Mouse (Mus musculus) embryonic facial prominence, embryonic 14.5 days (tissue): ENCODE data around the gene Man1c1. TPM values are rescaled to one million over a fixed set of nuclear protein-coding genes. Genes with fewer than 3 reads are reported as not detected.
A peak's percentile ranks its signal among the peaks of the same experiment; 100 is the strongest.

Source experiments
- ATAC-seq: fragments of 200-750 bp; cut with Nextera tagmentation; 2 replicates; pipeline ENCODE4 v1.8.0; 2017; ENCODE audit warnings: low read depth, moderate number of reproducible peaks, moderate TSS enrichment
- DNase-seq: peaks from one replicate; pipeline ENCODE4 v3.0.0-alpha.2; 2015; ENCODE audit warnings: low spot score
- H3K27ac ChIP-seq: fragments of 300-500 bp; sonication (generic); replicated peaks from 2 replicates; pipeline ENCODE4 v1.5.1; 2014; ENCODE audit warnings: low read depth, mild to moderate bottlenecking, low read length, moderate library complexity
- H3K27me3 ChIP-seq: fragments of 300-500 bp; sonication (generic); replicated peaks from 2 replicates; pipeline ENCODE4 v1.6.1; 2014; ENCODE audit warnings: low read length; ENCODE audit not compliant: control insufficient read depth, insufficient read depth
- H3K36me3 ChIP-seq: fragments of 300-500 bp; sonication (generic); 2 replicates; pipeline ENCODE4 v1.6.1; 2014; ENCODE audit warnings: low read length, mixed read lengths; ENCODE audit not compliant: control insufficient read depth, insufficient read depth
- H3K4me1 ChIP-seq: fragments of 300-500 bp; sonication (generic); 2 replicates; pipeline ENCODE4 v1.6.1; 2014; ENCODE audit warnings: antibody characterized with exemption, low read length; ENCODE audit not compliant: control insufficient read depth, insufficient read depth
- H3K4me2 ChIP-seq: fragments of 300-500 bp; sonication (generic); 2 replicates; pipeline ENCODE4 v1.6.1; 2014; ENCODE audit warnings: low read depth, mild to moderate bottlenecking, low read length, moderate library complexity, mixed read lengths
- H3K4me3 ChIP-seq: fragments of 300-500 bp; sonication (generic); 2 replicates; pipeline ENCODE4 v1.5.1; 2014; ENCODE audit warnings: low read depth, mild to moderate bottlenecking, low read length
- H3K9ac ChIP-seq: fragments of 300-500 bp; sonication (generic); 2 replicates; pipeline ENCODE4 v1.6.1; 2014; ENCODE audit warnings: low read depth, mild to moderate bottlenecking, low read length, moderate library complexity, mixed read lengths
- H3K9me3 ChIP-seq: fragments of 300-500 bp; sonication (generic); 2 replicates; pipeline ENCODE4 v1.6.1; 2016; ENCODE audit warnings: low read length; ENCODE audit not compliant: control insufficient read depth
- WGBS: fragments of 180-500 bp; shearing (Covaris S2); extraction: QIAGEN DNeasy Blood & Tissue Kit; methylation state at CpG from one replicate; pipeline ENCODE4 v1.1.7; 2014; 5-methylcytosine and 5-hydroxymethylcytosine counted together
- polyA plus RNA-seq: library from polyadenylated mRNA; unstranded; fragments of >200 nt; fragmentation: Nextera tagmentation; extraction: Ambion mirVana; gene quantifications from 2 replicates; pipeline ENCODE4 v1.2.1, GENCODE M21; 2014

The Man1c1 gene
- polyA plus RNA-seq, 1 experiment from 2014 or later: 5.1 TPM

DNA sequence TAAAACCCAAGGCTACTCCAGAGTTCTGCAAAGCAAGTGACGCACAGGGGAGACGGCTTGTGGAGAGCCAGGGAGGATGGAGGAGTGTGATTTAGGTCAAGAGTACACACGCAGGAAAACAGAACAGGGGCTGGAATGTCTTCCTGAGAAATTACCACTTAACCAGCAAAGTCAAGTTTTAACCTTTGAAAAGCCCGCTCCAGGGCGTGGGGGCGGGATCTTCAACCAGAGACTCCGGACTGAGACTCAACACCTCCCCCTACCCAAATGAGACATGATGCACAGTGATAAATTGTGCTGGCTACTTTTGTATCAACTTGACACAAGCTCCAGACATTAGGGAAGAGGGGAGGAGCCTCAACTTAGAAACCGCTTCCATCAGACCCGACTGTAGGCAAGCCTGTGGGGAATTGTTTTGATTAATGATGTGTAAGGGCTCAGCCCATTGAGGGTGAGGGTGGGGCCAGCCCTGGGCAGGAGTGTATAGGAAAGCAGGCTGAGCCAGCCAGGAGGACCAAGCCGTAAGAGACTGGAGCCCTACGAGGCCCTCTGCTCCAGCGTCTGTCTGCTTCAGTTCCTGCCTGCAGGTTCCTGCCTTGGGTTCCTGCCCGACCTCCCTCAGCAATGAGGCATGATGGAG lies 17.9 kb downstream of the Man1c1 start:
- Histone ChIP-seq H3K27ac (no peak overlapping the region), H3K4me3 (no peak overlapping the region), H3K9me3 (peaks cover 8% of the 10 kb centered on the region; the same call in 1 of the 2 replicates), H3K9ac (no peak overlapping the region), H3K27me3 (no peaks in the 10 kb centered on the region), H3K36me3 (no peaks in the 10 kb centered on the region), H3K4me2 (no peak overlapping the region), H3K4me1 (peaks cover 20% of the 10 kb centered on the region)
- no peak for ATAC-seq
- WGBS: 74% methylated on average over 13 of the region's 13 CpGs
- DNase-seq: no peak

DNA sequence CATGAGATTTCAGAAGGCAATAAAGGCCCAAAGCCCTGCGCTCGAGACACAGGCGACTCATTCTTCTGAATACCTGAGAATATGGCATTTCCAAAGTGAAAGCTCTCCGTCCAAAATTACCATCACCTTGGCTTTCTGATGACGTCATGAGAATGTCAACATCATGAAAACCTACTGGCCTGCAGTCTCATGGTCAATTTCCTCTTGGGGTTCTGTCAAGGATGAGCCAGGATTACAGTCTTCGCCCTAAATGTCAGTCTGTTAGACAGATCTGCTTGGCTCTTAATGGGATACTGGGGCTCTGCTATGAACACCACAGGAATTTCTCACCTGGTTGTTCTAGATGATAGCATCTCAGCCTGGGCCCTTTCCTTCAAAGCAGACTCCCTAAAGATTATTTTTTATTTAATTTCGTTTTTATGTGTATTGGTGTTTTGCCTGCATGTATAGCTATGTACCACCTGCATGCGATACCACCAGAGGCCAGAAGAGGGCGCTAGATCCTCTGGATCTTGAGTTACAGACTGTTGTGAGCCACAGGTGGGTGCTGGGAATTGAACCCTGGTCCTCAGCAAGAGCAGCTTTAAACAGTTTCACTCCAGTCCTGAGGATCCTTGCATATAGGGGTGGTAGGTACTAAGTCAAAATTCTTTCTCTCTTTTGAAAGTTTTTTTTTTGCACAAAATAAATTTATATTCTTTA lies 19.3 kb downstream of the Man1c1 start:
- DNase-seq: no peak
- Histone ChIP-seq H3K4me1 (peaks cover 20% of the 10 kb centered on the region), H3K27me3 (no peaks in the 10 kb centered on the region), H3K4me3 (no peak overlapping the region), H3K27ac (no peak overlapping the region), H3K9me3 (peaks cover 8% of the 10 kb centered on the region; the same call in 1 of the 2 replicates), H3K36me3 (no peaks in the 10 kb centered on the region), H3K9ac (no peak overlapping the region), H3K4me2 (no peak overlapping the region)
- no peak for ATAC-seq
- 81% methylated on average over 9 of the region's 9 CpGs for WGBS

DNA sequence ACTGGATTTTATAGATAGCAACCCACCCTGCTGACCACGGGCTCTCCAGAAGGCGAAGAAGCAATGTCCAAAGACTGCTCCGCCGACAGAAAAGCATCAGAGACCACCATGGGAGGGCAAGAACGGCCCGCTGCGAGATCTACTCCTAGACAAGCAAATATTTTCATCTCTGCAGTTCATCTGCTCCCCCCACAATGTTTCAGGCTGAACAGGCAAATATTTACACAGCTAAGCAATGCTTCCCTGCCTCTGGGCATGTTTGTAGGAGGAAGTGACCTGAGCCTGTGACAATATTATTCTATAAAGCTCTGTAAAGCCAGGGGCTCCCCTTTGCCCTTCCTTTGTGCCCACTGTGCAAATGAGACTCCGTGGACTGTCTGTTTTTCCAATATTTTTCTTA lies 20.2 kb downstream of the Man1c1 start:
- DNase-seq (peak; percentile 57), ATAC-seq (no peak)
- WGBS: 47% methylated on average over 8 of the region's 8 CpGs

DNA sequence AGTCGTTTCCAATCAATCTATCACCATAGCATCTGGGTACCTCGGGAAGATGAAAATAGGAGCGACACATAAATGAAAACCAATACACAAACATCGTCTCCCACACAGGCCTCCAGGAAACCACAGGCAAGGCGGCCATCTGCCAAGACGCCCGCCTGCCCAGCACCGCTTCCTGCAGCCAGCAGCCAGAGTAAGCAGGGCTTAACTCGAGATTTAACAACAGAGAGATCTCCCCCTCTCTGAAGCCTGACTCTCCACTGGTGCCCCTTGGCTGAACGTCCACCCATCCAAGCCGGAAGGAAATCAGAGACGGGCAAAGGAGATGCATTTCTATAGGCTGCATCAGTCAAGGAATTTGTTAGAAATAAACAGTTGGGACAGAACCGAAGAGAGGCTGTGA lies 21.1 kb downstream of the Man1c1 start:
- H3K36me3 ChIP-seq: no peaks in the 10 kb centered on the region
- 16% methylated on average over 13 of the region's 13 CpGs for WGBS
- H3K4me1 ChIP-seq: peaks cover 20% of the 10 kb centered on the region
- H3K4me2 ChIP-seq: peak overlapping the region; percentile 40
- H3K9me3 ChIP-seq: peaks cover 8% of the 10 kb centered on the region; the same call in 1 of the 2 replicates
- H3K4me3 ChIP-seq: no peak overlapping the region
- peak overlapping the region; percentile 74 for H3K27ac ChIP-seq
- ATAC-seq (peak; percentile 83), DNase-seq (peak; percentile 89)
- peak overlapping the region; percentile 27; the same call in 1 of the 2 replicates for H3K9ac ChIP-seq
- H3K27me3 ChIP-seq: no peaks in the 10 kb centered on the region

More for the DNA sequence above, 20.2 kb downstream of the Man1c1 start:
- Histone ChIP-seq H3K27ac (peak overlapping the region; percentile 74), H3K4me3 (no peak overlapping the region), H3K4me2 (peak overlapping the region; percentile 40; the same call in 1 of the 2 replicates), H3K9ac (no peak overlapping the region), H3K36me3 (no peaks in the 10 kb centered on the region), H3K27me3 (no peaks in the 10 kb centered on the region), H3K9me3 (peaks cover 8% of the 10 kb centered on the region; the same call in 1 of the 2 replicates), H3K4me1 (peaks cover 20% of the 10 kb centered on the region)

DNA sequence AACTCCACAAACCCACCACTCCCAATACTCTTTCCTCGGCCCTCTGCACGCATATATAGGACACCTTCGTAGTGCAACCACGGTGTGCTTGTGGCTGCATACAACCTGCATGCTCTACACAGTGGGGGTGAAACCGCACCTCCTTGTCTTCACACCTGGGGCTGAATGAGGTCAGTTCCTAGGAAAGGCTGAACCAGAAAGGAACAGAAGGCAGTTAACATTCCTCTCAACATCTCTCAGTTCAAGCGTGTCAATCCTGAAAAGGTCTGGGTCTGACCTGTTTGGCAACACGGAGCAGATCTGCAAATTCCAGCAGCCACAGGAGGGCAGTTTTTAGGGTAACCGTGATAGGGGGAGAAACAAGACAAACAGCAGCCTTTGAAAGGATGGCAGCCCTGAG lies 21.7 kb downstream of the Man1c1 start:
- Histone ChIP-seq H3K4me3 (no peak overlapping the region), H3K4me2 (peak overlapping the region; percentile 40), H3K4me1 (peaks cover 20% of the 10 kb centered on the region), H3K27ac (peak overlapping the region; percentile 74), H3K9me3 (peaks cover 8% of the 10 kb centered on the region; the same call in 1 of the 2 replicates), H3K9ac (peak overlapping the region; percentile 27; the same call in 1 of the 2 replicates), H3K27me3 (no peaks in the 10 kb centered on the region), H3K36me3 (no peaks in the 10 kb centered on the region)
- 63% methylated on average over 8 of the region's 8 CpGs for WGBS
- ATAC-seq: 0 out of 2 replicates have a peak, but pooled peaks have one; percentile 35
- peak; percentile 23 for DNase-seq

DNA sequence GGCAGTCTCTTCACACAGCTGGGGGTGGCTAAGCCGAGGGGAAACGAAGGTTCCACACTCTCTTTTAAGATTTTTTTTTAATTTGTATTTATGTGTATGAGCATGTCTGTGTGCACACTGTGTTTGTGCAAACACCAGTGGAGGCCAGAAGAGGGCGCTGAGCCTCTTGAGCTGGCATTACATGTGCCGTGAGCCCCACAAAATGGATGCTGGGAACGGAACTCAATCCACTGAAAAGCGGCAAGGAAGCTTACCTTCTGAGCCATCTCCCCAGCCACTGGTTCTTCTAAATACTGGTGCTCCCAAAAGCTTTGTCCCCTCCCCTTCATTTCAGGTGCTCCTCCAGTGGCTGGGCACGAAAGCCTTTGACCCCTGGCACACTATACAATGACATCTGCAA lies 22.3 kb downstream of the Man1c1 start:
- Histone ChIP-seq H3K36me3 (no peaks in the 10 kb centered on the region), H3K9ac (no peak overlapping the region), H3K9me3 (peaks cover 8% of the 10 kb centered on the region; the same call in 1 of the 2 replicates), H3K4me2 (no peak overlapping the region), H3K27me3 (no peaks in the 10 kb centered on the region), H3K4me1 (peaks cover 20% of the 10 kb centered on the region), H3K4me3 (no peak overlapping the region), H3K27ac (no peak overlapping the region)
- ATAC-seq: no peak
- no peak for DNase-seq
- 94% methylated on average over 7 of the region's 7 CpGs for WGBS

DNA sequence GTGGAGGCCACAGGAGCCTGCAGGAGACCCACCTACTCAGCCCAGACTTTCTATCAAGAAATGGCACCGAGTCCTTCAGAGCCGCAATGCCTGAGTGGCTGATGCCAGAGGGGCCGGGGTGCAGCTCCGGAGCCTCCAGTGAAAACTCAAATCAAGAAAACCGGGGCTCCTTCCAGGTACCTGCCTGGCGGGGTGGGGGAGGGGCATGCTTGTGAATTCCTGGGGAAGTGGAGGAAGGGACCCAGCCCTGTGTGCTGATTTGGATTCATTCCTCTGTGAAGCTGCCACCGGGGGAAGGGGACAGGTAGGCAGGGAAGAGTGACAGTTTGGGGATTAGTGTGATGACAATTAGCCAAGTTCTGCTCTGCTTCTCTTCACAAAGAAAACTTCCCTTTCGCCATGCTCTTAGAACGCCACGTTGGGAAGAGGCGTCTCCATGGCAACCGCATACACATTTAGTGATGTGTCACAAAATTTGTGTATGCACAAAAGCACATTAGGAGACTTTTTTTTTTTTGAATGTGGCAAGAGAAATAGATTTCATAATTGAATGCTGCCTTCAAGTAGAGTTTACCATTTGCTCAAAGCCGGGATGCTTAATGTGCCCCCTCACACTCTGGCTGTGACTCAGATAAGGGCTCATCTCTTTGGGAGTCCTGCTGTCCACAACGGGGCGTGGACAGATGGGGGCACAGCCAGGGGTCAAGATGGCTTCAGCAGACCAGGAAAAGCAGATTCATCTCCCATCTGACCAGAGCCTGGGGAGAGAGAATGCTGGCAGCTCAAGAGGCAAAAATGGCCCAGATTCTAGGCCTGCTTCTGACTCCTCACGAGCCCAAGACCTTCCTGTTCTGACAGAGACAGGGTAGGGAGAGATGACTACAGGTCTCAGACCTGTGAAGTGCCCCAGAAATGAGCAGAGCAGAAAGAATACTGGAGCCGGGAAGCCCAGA lies 26.3 kb downstream of the Man1c1 start:
- ATAC-seq (no peak), DNase-seq (peak; percentile 28)
- H3K36me3 ChIP-seq: no peaks in the 10 kb centered on the region
- H3K9ac ChIP-seq: no peak overlapping the region
- H3K27ac ChIP-seq: no peak overlapping the region
- peaks cover 7% of the 10 kb centered on the region for H3K4me1 ChIP-seq
- H3K9me3 ChIP-seq: no peaks in the 10 kb centered on the region
- no peak overlapping the region for H3K4me3 ChIP-seq
- 40% methylated on average over 17 of the region's 17 CpGs for WGBS
- no peaks in the 10 kb centered on the region for H3K27me3 ChIP-seq
- H3K4me2 ChIP-seq: no peak overlapping the region

DNA sequence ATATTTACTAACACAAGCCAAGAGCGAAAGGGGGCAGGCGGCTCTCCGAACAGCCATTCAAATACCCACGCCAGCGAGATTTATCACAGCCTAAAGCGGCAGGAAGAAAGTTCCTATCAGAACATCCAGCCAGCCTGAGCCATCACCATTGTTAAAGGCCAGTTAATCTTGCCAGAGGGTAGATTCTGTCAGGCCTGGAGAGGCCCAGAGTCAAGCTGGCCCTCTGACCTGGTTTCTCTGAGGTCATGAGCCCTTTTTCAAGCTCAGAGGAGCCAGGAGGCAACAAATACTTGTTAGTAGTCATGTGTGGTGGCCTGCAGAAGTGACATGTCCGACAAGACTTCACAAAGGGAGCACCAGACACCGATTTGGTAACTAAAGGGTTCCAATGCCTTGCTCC lies 28.3 kb downstream of the Man1c1 start:
- Histone ChIP-seq H3K9me3 (no peaks in the 10 kb centered on the region), H3K4me1 (peaks cover 15% of the 10 kb centered on the region), H3K4me3 (no peak overlapping the region), H3K27me3 (no peaks in the 10 kb centered on the region), H3K9ac (no peak overlapping the region), H3K4me2 (no peak overlapping the region), H3K36me3 (no peaks in the 10 kb centered on the region), H3K27ac (no peak overlapping the region)
- 48% methylated on average over 8 of the region's 8 CpGs for WGBS
- ATAC-seq: no peak
- no peak for DNase-seq
